Mouse (Mus musculus): Measurements from ENCODE around the gene Dcaf5.

- no peak for TF ChIP-seq CTCF (IDR thresholded peaks at IDR 0.05; ENCODE audit: low read depth, low read length)
- no peak for TF ChIP-seq POLR2A (IDR thresholded peaks at IDR 0.05; ENCODE audit: borderline replicate concordance, low read depth, low read length)
These were observed 144.4 kb downstream of the Dcaf5 start for GRCm38 (mm10) chr12:80291895-80292435.

Data from bone marrow macrophage, adult 2 months (primary cell).